Mouse (Mus musculus) megakaryocyte-erythroid progenitor cell, adult 5-6 weeks (primary cell): Measurements from ENCODE around the gene Hoxc8. TPM values are rescaled to one million over a fixed set of nuclear protein-coding genes. Genes with fewer than 3 reads are reported as not detected.

ENCODE experiments used
- ATAC-seq: replicated peaks from 2 replicates; pipeline ENCODE4 v1.8.0; 2016; ENCODE audit warnings: mild to moderate bottlenecking, inconsistent platforms; ENCODE audit not compliant: severe bottlenecking, poor library complexity, low FRiP score, low TSS enrichment
- total RNA-seq, 2 experiments: library from RNA; stranded (forward) in 1 of 2; stranded (reverse) in 1 of 2; fragments of 200-1000, 215-1000 nt in 1 of 2; fragments of >200 nt in 1 of 2; fragmentation: Nextera tagmentation in 1 of 2; gene quantifications; 2 replicates each; pipeline ENCODE4 v1.2.3; 2014 to 2017

Gene Hoxc8
- total RNA-seq, 2 experiments from 2014 or later = not detected

- no peak for ATAC-seq
These were observed 11.7 kb downstream of the Hoxc8 start for GRCm38 (mm10) chr15:103002156-103002555.

DNA sequence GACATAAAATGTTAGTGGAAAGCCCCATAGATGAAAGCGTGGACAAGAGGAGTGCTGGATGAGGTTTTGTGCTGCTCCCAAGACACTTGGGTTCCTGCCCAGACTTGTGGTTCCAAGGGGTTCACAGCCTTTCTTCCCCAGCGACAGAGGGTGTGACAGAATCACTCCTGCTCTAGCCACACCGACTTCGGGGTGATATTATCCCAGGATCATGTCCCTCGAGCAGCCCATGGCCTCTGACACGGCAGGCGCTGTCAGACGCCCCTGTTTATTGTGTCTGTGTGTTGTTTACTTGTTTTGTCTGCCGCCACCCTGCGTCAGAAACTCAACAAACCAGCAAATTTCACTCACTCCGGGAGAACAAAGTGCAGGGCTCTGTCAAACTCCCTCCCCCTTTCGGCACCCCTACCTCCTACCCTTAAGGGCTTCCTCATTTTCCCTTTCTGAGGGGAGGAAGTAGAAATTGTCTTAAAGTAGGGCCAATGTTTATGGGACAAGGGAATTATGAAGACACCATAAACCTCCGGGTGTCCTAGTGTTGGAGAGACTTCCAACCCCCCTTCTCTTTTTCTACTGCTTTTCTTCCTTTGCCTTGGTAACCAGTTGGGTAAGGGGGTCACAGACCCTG, 12.5 kb downstream of the Hoxc8 start:
- no peak for ATAC-seq

- ATAC-seq = no peak
These were observed 14.9 kb downstream of the Hoxc8 start for GRCm38 (mm10) chr15:103005308-103005707.

DNA sequence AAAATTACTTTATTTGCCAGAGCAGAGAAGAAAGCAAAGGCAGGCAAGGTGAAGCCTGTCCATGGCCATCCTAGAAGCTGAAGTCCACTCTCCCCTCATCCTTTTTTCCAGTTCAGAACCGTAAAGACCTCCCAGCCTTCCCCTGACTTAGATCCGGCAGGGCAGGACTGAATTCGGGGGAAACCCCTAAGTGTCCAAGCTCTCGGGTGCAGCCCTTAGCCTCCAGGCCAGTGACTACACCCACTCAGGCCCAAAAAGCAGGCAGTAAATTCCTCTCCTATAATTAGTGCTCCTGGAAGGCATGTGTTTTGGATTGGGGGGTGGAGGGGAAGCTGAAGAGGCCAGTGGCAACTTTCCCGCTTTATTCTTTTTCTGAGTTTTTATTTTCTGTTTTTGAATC, 15.4 kb downstream of the Hoxc8 start:
- ATAC-seq = no peak

DNA sequence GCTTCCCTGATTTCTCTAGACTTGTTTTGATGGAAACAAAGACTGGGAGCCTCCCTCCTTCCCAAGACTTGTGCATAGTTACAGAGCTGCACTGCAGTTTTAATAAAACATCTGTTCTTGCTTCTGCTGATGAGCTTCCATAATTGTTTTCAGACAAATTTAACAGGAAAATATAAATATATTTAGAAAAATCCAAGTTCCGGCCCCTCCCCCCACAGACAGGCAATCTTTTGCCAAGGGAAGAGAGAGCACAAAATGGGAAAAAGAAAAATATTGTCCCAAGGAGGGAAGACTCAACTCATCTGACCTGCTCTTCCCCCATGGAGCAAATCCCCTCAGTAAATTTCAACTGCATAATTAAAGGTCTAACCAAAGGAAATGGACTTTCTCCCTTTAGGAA, 15.9 kb downstream of the Hoxc8 start:
- ATAC-seq = no peak

DNA sequence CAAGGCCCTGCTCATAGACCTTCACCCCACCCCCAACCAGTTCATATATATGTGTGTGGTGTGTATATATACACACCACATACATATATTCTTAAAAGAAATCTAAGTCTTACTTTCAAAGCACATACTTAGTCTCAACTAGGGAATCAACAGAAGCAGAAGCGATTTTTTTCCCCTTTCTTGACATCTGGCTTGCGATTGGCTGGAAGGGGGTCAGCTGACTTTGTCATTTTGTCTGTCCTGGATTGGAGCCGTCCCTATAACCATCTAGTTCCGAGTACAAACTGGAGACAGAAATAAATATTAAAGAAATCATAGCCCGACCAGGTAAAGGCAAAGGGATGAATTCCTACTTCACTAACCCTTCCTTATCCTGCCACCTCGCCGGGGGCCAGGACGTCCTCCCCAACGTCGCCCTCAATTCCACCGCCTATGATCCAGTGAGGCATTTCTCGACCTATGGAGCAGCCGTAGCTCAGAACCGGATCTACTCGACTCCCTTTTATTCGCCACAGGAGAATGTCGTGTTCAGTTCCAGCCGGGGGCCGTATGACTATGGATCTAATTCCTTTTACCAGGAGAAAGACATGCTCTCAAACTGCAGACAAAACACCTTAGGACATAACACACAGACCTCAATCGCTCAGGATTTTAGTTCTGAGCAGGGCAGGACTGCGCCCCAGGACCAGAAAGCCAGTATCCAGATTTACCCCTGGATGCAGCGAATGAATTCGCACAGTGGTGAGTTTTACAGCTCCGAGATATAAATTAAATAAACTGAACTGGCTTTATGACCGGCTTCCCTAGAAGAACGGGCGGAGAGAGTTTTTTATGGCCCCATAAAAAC, 19.1 kb downstream of the Hoxc8 start:
- no peak for ATAC-seq

DNA sequence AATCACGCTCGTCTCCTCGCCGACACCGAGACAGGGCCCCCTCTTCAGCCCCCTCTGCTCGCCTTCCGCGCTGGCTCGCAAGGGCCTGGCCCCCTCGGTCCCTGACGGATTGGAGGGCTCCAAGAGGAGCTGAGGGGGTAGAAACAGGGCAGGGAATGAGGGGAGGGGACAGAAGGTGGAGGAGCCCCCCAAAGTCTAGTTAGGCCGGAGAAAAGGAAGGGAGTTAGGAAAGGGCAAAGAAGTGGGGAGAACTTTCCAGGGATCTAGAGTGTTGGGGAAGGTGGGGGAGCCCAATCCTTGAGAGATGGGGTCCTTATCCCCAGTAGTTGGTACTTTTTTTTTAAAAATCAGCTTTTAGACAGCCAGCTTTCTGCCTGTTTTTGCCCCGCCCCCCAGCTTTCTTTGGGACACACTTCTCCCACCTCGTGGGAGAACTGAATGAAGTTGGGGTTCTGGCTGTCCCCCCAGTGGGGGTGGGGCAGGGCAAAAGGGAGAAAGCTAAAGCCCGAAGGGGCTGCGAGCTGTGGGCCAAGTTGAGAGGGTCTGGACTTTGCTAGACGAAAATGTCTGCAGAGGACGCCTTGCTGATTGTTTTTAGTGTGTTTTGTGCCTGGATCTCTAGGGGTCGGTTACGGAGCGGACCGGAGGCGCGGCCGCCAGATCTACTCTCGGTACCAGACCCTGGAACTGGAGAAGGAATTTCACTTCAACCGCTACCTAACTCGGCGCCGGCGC, 19.9 kb downstream of the Hoxc8 start:
- no peak for ATAC-seq

DNA sequence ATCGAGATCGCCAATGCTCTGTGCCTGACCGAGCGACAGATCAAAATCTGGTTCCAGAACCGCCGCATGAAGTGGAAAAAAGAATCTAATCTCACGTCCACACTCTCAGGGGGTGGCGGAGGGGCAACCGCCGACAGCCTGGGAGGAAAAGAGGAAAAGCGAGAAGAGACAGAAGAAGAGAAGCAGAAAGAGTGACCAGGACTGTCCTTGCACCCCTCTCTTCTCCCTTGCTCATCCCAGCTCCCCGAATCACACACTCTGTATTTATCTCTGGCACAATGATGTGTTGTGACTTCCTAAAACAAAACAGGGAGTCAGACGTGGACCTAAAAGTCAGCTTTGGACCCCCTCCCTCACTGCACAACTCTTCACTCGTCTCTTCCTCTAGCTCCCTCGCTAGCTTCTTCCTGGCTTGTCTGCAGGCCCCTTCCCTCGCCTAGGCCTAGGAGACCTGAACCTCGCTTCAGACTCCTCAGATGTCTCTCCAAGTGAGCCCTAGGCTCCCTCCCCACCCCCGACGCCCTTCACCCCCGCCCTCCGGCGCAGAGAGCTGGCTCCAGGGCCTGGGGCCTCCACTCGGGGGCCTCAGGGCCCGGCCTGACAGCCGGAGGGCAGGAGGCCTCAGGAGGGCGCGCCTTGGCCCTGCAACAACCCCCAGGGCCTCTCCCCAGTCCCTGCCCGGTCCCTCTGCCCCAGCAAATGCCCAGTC, 20.6 kb downstream of the Hoxc8 start:
- ATAC-seq = no peak

GRCm38 (mm10) chr15:103011928-103012486, 21.6 kb downstream of the Hoxc8 start:
- ATAC-seq = no peak

GRCm38 (mm10) chr15:103013238-103013984, 23.0 kb downstream of the Hoxc8 start:
- no peak for ATAC-seq

GRCm38 (mm10) chr15:103014166-103015008, 24.0 kb downstream of the Hoxc8 start:
- no peak for ATAC-seq

DNA sequence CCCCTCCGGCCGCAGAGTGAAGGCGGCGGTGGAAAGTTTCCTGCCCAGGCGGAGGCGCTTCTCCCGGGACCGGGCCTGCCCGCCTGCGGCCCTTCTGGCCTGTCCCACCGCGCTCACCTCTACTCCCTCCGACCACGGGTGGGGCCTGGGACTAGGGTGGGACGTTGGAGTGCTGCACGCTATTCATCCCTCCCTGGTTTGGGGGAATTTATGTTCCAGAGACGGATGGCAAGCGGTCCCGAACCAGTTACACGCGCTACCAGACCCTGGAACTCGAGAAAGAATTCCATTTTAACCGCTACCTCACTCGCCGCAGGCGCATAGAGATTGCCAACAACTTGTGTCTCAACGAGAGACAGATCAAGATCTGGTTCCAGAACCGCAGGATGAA, 24.6 kb downstream of the Hoxc8 start:
- no peak for ATAC-seq

- ATAC-seq = no peak
These were observed 25.2 kb downstream of the Hoxc8 start for GRCm38 (mm10) chr15:103015406-103016166.

DNA sequence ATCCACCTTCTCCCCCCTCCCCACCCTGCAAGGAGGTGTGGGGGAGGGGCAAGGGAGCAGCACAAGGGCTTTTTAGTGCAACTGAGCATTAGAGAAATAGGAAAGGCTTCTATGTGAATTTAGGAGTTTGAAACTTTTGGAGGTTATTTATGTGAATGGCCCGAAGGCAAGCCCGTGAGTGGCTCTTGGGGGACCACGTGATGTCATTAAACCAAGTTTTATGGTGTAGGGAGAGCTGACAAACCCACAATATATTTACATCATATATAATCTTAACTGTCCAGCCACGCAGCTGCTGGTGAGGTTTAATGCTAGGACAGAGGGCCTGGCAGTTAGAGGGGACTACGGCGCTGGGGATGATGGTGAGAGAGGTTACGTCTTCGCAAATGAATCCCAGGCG, 28.2 kb downstream of the Hoxc8 start, which contains the start of gene Hoxc4:
Gene Hoxc4 (plus strand): TSS at position 299 of the 400 bp plus-strand sequence.
- no peak for ATAC-seq

DNA sequence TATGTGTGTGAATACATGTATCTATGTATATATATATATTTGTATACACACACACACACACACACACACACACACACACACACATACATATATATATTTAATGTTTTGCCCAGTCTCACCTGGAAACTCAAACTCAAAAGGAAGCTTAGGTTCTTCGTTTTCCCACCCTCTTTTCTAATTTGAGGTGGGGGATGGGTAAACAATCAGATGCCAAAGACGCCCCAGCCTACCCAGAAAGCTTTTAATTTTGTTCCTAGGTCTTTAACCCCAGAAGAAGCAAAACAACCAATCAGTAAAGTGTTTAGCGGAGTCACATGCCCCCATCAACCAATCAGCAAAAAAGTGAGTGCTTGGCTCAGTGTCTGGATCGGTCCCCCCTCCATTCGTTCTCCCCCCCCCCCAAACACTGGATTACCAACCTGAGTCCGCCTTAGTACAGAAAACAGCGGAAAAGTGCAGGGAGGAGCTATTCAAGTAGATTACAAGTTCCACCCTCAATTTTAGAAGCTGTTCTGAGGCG, 30.6 kb downstream of the Hoxc8 start:
- ATAC-seq = no peak

DNA sequence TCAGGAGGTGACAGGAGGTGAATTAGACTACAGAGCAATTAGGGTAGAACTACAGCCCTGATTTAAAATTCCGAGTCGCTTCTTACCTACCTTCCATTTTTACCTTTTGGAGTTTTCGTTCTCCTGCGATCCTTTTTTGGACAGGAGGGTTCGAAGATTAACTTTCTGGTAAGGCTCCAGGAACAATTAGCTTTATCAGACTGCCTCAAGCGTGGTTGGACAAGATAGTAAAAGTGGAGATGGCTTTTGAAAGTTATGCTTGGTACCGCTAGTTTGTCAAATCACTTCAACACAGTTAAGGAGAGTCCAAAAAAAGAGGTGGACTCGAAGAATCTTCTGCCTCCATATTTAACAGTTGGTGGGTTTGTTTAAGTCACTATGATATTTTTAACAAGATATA, 31.1 kb downstream of the Hoxc8 start:
- ATAC-seq = no peak

GRCm38 (mm10) chr15:103024131-103024530, 33.7 kb downstream of the Hoxc8 start:
- ATAC-seq = no peak
